Mouse (Mus musculus) spleen, postnatal 14 days (tissue): ENCODE results near the gene Dusp7.

Experiments used
- DNase-seq, 2 experiments: peaks; one replicate each; pipeline ENCODE4 v3.0.0; 2021 to 2022; ENCODE audit warnings: low spot score in 2 of 2

Dusp7 gene

DNA sequence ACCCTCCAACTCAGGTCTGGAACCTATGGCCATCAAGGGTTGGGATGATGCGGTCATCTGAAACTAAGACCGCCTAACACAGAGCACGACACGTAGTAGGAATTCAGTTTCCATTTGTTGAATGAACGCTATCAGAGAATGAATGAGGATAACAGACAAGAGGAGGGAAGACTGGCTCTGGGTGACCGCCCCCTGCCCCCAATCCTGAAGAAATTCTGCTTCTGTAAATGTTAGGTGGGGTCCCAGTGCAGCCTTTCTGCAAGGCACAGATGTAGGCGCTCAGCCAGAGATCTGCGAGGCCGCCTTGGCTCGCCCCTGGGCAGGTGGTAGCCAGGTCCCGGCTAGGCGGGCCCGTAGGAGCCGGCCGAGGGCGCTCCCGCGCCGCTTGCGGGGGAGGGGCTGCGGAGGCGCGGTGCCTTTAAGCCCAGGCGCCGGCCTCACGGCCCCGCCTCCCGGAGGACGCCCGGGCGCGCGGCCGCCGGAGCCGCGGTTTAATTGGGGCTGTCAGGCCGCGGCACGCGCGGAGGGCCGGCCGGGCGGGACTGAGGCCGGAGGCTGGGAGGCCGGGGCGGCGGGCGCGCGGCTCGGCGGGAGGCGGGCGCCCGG, at the start of gene Dusp7:
Dusp7 (plus strand) TSS at position 521 of the 606 bp plus-strand sequence.
- DNase-seq: peak; percentile 48 to 55

DNA sequence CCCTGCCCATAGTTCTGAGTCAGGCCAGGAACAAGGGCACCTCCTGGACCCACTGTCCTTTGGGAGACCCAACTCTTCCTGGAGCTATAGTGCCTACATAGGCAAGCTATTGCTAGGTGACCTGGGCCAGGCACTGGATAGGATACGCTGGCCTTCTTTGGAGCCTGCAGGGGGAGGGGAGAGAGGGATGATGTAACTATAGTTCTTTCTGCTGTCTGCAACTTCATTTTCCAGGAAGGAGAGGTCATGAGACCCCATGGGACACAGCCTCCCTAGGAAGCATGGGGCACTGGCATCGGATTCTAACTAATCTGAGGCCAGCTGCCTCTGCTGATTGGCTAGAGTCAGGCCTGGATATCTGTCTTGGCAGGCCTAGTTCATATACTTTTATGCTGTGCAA, 49.3 kb upstream of the Dusp7 start:
- DNase-seq: no peak

DNA sequence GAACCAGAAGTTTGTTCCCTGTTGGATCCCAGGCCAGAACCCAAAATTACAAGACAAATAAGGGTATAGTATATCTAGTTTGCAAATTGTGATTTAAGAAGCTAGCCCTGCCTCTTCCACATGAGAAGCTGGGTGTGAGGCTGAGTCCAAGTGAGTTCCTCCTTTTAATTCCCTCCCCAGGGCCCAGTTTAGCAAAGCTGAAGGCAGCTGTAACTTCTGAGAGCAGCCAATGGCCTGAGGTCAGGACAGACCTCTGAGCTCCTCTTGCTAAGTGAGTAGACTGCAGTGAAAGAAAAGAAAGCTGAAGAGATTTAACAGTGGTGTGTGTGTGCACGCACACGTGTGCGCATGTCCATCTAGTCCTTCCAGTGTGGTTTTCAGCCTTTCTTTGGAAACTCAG, 45.9 kb upstream of the Dusp7 start:
- DNase-seq: no peak

DNA sequence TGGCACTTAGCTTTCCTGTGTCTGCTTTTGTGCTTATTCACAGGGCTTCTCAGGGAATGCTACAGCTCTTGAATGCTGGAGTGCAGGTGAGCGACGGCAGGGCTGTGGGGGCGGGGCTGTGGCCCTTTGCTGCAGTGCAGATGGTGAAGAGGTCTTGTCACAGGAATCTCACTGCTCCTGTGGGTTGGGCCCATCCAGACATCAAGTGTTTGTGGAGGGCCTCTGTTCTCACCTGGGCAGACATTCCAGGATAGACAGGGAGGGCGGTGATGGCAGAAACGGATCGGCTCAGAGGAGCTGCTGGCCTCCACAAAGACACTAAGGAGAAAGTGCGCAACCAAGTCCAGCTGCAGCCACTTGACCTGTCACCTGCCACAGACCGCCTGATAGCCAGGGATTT, 42.2 kb upstream of the Dusp7 start:
- DNase-seq: no peak

DNA sequence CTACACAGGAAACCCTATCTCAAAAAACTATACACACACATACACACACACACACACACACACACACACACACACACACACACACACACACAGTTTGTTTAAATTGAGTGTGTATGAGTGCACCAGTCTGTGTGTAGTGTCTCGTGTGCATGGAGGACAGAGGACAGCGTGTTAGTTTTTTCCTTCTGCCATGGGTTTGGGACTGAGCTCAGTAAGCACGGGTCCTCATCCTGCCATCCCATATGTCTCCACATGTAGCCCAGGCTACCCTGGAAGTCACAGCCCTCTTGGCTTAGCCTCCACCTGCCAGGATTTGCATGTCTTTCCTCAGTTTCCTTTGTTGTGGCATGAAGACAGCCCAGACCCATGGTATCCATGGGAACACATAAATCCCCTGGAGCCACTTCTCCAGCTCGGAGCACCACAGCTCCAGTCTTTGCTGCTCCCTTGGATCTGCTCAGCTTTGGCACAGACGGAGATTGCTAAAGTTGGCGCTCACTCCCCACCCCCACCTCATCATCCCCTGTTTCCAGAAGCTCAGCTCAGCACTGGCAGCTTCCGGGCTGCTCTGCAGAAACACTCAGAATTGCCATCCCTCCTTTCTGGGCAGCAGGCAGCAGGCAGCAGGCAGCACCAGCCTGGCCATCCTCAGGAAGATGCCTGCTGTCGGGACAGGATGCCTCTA, 41.2 kb upstream of the Dusp7 start:
- no peak for DNase-seq

DNA sequence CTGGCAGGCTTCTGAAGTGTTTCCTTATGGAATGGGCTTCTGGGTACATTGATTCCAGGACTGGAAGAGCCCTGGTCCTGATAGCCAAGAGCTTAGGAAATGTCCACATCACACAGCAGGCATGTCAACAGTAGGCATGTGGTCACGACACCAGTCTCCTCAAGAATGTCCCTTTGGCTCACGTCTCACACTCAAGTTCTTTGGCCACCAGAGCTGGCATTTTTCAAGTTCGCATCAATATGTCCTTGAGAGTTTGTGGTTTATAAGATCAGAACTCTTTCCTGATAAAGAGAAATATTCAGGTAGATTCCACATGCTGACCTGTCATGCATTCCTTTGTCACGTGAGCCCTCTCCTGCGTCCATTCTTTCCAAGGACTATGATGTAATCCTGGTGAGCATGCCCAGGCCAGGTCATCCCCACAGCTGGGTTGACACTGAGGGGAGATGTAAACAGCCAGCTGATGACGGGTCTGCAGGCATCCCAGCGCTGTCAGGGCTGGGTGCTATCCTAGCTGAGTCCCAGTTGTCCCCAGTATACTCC, 40.3 kb upstream of the Dusp7 start:
- no peak for DNase-seq

- no peak for DNase-seq
These were observed 39.5 kb upstream of the Dusp7 start for GRCm38 (mm10) chr9:106328772-106329511.

GRCm38 (mm10) chr9:106332746-106333145, 35.7 kb upstream of the Dusp7 start:
- no peak for DNase-seq

DNA sequence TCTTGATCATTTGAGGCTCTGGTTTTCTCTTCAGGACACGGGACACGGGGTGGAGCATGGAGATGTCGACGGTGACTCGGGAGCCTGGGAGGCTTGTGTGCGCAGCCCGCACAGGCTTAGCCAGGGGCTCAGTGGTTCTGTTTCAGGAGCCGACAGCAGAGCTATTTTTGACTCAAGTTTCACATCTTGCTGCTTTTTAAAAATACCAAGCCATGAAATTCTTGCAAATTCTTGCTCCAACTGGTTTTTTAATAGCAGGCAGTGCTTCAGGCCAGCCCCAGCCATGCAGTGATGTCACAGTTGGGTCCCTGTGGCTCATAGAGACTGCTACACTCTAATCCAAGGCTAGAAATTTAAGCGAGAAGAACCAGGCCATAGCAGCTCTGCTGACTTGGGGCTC, 30.8 kb upstream of the Dusp7 start:
- DNase-seq: no peak

- no peak for DNase-seq
These were observed 29.8 kb upstream of the Dusp7 start for GRCm38 (mm10) chr9:106338462-106339172.

DNA sequence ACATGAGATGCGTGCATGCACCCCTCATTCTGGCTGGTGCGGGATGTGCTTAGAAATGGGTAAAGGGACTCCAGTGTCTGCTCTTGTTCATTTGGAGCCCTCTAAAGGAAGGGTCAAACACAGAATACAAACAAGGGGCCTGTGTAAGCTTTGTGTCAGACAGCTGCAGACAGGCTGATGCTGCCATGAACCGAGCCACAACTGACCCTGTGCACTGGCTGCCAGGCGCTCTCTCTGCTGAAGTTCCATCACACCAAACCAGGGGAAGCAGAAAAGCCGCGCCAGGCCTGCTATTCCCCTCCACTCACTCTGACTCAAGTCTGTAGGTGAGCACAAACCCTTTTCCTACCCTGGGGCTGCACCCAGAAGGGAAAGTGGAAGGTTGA, 29.3 kb upstream of the Dusp7 start:
- DNase-seq: no peak

DNA sequence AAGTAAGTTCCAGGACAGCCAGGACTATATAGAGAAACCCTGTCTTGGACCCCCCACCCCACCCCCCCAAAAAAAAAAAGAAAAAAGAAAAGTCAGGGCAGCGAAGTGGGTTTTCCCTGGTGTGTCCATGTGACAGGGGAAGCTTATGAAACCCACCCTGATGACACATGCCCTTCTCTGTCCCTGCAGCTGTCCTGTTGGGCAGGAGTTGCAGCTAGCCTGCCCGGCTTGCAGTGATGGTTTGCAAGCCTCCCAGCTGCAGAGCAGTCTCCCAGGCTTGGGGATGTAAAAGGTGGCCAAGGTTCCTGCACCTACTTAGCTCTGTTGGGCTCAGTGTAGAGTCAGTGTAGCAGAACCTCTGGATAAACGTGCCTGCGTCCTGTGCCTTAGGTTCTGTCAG, 28.7 kb upstream of the Dusp7 start:
- no peak for DNase-seq

DNA sequence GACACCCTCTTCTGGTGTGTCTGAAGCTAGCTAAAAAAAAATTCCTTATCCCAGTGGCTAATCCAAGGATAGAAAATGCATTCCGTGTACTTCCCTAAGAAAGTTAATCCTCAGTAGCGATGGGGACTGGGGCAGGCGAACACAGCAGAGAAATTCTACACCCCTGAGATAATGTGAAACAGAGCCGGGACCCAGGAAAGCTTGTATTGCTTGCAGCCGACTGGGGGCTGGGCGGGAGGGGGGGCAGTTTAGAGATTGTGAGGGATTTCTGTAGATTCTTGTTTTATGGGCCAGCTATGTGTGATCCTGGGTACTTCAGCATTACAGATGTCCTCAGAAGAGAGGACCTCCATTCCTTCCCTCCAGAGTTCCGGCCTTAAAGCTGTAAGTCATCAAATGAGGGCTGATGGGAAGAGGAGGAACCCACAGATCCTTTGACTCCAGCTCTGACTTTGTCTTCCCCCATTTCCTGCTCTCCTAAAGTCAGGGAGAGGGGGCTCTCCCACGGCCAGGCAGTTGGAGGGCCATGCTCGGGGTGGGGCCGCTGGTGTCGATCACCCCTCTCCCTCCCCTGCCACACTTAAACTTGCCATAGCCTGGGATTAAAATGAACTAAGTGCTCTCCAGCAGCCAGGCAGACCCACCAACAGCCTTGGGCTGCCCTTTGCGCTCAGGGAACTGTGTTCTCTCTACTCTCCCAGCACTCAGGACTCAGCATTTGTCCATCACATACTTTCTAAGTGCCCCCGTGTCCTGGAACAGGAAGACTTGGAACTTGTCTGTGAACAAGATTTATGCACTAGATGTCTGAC, 27.7 kb upstream of the Dusp7 start:
- no peak for DNase-seq

GRCm38 (mm10) chr9:106341313-106341686, 27.1 kb upstream of the Dusp7 start:
- DNase-seq: no peak

- DNase-seq: no peak
These were observed 25.9 kb upstream of the Dusp7 start for GRCm38 (mm10) chr9:106342573-106342972.

DNA sequence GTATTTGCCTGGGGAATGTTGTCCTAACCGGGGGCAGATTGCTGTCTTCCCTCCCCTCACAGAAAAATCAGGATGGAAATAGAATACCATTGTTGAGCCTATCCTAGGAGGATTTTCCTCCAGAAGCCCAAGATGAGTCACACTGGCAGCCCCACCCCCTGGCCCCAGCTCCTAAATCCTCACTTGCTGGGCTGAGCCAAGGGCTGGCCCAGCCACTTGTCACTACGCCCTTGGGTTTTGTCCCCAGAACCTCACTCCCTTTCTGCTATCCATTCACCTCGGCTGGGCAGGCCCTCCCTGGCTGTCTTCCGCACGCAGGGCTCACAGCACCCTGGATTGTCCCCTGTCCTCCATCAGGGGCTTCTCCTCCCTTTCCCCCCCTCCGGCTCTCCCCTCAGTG, 23.3 kb upstream of the Dusp7 start:
- DNase-seq: no peak

DNA sequence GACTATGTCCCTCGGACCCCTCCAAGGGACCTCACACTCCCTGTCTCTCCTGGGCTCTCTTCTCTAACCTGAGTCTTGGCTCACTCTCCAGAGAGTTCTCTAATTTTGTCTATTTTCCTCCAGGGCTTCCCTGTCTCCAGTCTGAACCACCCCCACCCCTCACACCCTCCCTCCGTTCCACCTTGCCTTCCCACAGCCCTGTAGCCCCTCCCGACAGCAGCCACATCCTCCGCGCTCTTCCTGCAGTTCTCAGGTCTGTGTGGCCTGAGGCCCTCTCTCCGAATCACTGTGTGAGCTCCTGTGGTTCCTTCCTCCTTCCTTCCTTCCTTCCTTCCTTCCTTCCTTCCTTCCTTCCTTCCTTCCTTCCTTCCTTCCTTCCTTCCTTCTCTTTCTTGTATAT, 22.8 kb upstream of the Dusp7 start:
- no peak for DNase-seq

GRCm38 (mm10) chr9:106348281-106348680, 20.2 kb upstream of the Dusp7 start:
- no peak for DNase-seq

GRCm38 (mm10) chr9:106349075-106349474, 19.4 kb upstream of the Dusp7 start:
- DNase-seq: no peak

DNA sequence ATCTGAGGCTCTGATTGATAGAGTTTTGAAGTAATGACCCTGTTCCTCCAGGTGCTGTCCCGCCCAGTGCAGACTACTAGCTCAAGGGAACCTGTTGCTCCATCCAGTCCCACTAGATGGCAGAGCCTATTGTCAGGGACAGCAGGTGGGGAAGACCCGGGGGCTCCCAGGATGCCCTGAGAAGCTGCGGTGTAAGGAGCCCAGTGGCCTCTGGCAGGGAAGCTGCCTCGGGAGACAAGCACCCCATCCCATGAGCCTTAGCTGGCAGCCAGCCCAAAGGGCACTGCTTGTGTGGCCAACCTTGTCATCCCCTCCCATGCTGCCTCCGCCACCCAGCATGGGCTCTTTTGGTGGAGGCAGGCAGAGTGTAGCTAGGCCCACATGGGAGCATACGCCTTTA, 17.3 kb upstream of the Dusp7 start:
- DNase-seq: no peak

DNA sequence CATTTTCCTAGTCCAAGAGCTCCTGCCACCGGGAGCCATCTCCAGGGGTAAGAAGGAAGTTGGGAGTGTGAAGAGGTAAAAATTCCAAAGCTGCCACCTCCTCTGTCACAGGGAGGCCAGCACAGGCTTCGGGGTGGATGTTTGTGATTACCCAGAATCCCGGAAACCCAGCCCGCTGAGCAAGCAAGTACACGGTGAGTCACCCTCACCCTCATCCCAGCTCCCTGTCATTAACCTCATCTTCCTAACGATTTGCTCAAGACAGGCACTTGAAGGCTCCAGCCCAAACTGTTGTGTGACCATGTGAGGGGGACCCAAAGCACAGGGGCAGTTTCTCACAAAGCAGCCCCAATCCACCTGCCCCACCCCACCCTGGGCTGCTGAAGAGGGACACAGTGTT, 14.7 kb upstream of the Dusp7 start:
- no peak for DNase-seq
